Mouse (Mus musculus): ENCODE results near the gene Bbs5. TPM values are rescaled to one million over a fixed set of nuclear protein-coding genes. Genes with fewer than 3 reads are reported as not detected.
"Not testable (repeated sequence)": the region's sequence is repeated elsewhere in the genome, so short reads cannot be mapped to it uniquely, and the experiment has no call there.

Gene Bbs5
- polyA plus RNA-seq, 1 experiment = 28.1 TPM

DNA sequence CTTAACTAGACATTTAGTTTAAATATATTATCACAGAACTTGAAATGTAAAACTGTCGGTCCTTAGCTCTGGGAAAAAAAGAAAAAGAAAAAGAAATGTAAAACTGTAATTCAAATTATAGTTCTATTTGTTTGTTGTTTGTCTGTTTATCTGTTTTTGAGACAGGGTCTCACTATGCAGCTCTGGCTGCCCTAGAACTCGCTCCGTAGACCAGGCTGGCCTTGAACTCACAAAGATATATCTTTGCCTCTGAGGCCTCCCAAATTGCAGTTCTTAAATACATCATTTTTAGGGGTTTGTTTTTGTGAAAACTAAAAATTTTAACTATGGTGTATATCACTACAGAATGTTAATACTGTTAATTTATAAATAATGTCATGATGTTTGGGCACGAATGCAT lies 20.7 kb downstream of the Bbs5 start:
- H3K4me3 ChIP-seq (ENCODE audit: insufficient read depth, low read length) = no peak overlapping the region
- no peak for TF ChIP-seq POLR2A (IDR thresholded peaks at IDR 0.05; ENCODE audit: extremely low read depth, insufficient read depth, low read length)
- no peaks in the 10 kb centered on the region; the same call in 1 of the 2 replicates for H3K4me1 ChIP-seq (ENCODE audit: control insufficient read depth, insufficient read depth, low read length)
- H3K27ac ChIP-seq (ENCODE audit: insufficient read depth, low read length) = no peak overlapping the region

DNA sequence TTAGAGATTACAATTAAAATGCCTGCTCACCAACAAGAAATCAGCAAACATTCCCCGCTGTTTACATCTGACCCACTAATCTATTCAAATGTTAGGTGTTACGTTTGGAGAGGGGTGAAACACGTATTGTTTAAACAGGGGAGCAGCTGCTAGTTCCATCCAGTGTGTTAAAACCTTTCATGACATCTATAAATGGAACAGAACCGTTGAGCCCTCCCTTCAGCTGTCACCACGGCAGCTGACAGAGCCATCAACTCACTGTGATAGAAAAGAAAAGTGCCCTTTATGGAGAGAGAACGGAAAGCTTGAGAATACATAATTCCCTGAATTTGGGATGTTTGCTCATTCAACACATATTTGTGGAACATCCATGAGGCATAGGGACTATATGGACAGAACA lies 21.4 kb downstream of the Bbs5 start:
- Histone ChIP-seq H3K4me3 (ENCODE audit: insufficient read depth, low read length) (no peak overlapping the region), H3K27ac (ENCODE audit: insufficient read depth, low read length) (no peak overlapping the region), H3K4me1 (ENCODE audit: control insufficient read depth, insufficient read depth, low read length) (no peaks in the 10 kb centered on the region; the same call in 1 of the 2 replicates)
- no peak for TF ChIP-seq CTCF (IDR thresholded peaks at IDR 0.05; ENCODE audit: extremely low read depth, insufficient read depth, low read length)
- no peak for TF ChIP-seq POLR2A (IDR thresholded peaks at IDR 0.05; ENCODE audit: extremely low read depth, insufficient read depth, low read length)

DNA sequence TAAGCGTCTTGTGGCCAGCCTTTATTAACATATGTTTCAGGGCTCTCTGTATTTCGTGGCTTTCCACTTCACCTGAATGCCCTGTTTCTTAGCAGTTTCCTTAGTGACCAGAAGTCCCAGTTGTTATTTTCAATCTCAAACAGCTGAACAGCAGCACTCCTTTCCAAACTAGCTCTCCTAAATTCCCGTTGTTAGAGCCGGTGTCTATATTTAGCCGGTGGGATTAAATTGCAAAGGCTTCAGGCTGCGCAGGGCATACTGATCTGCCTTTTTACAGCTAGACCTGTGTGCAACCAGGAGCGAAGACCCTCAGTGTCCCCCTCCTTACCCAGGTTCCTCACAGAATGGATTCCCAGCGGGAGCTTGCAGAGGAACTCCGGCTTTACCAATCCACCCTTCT lies 22.9 kb downstream of the Bbs5 start, which contains the start of gene Klhl41:
Klhl41 (plus strand) TSS at position 268 of the 400 bp plus-strand sequence.
- Histone ChIP-seq H3K27ac (ENCODE audit: insufficient read depth, low read length) (no peak within 1 kb of the TSS), H3K4me3 (ENCODE audit: insufficient read depth, low read length) (no peak within 1 kb of the TSS), H3K4me1 (ENCODE audit: control insufficient read depth, insufficient read depth, low read length) (no peaks in the 10 kb centered on the region; the same call in 1 of the 2 replicates)
- TF ChIP-seq CTCF (IDR thresholded peaks at IDR 0.05; ENCODE audit: extremely low read depth, insufficient read depth, low read length) (no peak), POLR2A (IDR thresholded peaks at IDR 0.05; ENCODE audit: extremely low read depth, insufficient read depth, low read length) (no peak)

DNA sequence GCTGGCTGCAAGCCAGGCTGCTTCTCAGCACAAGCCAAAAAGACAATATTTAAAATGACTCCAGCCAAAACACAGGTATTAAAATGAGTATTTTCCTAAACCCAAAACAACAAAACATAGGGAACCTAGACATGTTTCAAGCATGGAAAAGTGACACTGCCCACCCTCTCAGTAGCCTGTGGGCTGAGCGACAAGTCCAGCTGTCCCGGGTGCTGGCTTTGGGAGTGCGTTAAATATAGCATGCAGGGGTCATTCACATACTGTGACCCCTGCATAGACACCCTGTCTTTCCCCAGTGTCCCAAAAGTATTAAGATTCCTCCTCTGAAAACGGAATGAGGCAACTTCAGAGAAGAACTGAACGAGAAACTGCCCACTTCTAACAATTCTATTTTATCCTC lies 26.8 kb downstream of the Bbs5 start:
- TF ChIP-seq CTCF (IDR thresholded peaks at IDR 0.05; ENCODE audit: extremely low read depth, insufficient read depth, low read length) (no peak), POLR2A (IDR thresholded peaks at IDR 0.05; ENCODE audit: extremely low read depth, insufficient read depth, low read length) (no peak)
- no peak overlapping the region for H3K27ac ChIP-seq (ENCODE audit: insufficient read depth, low read length)
- no peaks in the 10 kb centered on the region; the same call in 1 of the 2 replicates for H3K4me1 ChIP-seq (ENCODE audit: control insufficient read depth, insufficient read depth, low read length)
- H3K4me3 ChIP-seq (ENCODE audit: insufficient read depth, low read length) = no peak overlapping the region

DNA sequence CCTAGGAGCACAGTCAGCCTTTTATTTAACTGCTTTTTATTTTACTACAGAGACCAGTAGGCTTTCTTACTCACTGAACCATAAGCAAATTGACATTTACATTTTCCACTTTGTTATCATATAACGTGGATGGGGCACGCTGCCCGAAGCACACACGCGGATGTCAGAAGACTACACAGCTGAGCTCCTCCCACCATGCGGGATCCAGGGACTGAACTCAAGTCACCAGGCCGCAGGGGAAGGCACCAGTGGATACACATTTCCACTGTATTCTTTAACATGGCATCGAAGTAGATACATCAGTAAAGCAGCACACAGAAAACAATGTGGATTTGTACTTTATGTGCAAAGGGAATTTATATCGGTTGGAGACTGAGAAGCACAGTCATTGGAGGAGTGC lies 28.3 kb downstream of the Bbs5 start:
- no peak overlapping the region for H3K27ac ChIP-seq (ENCODE audit: insufficient read depth, low read length)
- H3K4me1 ChIP-seq (ENCODE audit: control insufficient read depth, insufficient read depth, low read length) = no peaks in the 10 kb centered on the region
- H3K4me3 ChIP-seq (ENCODE audit: insufficient read depth, low read length) = no peak overlapping the region
- TF ChIP-seq POLR2A (IDR thresholded peaks at IDR 0.05; ENCODE audit: extremely low read depth, insufficient read depth, low read length) (no peak), CTCF (IDR thresholded peaks at IDR 0.05; ENCODE audit: extremely low read depth, insufficient read depth, low read length) (no peak)

DNA sequence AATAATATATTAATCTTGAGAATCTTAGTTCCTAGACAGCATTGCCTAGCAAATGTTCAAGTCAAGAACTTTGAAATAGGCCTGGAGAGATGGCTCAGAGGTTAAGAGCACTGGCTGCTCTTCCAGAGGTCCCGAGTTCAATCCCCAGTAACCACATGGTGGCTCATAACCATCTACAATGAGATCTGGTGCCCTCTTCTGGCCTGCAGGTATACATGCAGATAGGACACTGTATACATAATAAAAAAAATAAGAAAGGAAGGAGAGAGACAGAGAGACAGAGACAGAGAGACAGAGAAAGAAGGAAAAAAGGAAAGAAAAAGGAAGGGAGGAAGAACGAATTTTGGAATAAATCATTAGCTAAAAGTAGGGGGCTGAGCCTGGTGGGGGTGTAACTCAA lies 29.7 kb downstream of the Bbs5 start:
- TF ChIP-seq POLR2A (IDR thresholded peaks at IDR 0.05; ENCODE audit: extremely low read depth, insufficient read depth, low read length) = no peak
- TF ChIP-seq CTCF (IDR thresholded peaks at IDR 0.05; ENCODE audit: extremely low read depth, insufficient read depth, low read length) = 0 out of 2 replicates have a peak, but pooled peaks have one; percentile 9
- H3K27ac ChIP-seq (ENCODE audit: insufficient read depth, low read length) = no peak overlapping the region
- no peak overlapping the region for H3K4me3 ChIP-seq (ENCODE audit: insufficient read depth, low read length)
- no peaks in the 10 kb centered on the region for H3K4me1 ChIP-seq (ENCODE audit: control insufficient read depth, insufficient read depth, low read length)

DNA sequence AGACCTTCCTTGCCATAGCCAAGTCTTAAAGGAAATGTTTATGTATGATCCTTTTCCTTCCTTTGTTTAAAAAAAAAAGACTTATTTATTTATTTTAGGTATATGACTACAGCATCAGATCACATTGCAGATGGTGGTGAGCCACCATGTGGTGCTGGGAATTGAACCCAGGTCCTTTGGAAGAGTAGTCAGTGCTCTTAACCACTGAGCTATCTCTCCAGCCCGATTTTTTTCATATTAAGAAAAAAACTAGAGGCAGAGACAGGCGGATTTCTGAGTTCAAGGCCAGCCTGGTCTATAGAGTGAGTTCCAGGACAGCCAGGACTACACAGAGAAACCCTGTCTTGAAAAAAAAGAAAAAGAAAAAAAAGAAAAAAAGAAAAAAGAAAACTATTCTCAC lies 30.2 kb downstream of the Bbs5 start:
- not testable (repeated sequence) for H3K27ac ChIP-seq (ENCODE audit: insufficient read depth, low read length); H3K4me1 ChIP-seq (ENCODE audit: control insufficient read depth, insufficient read depth, low read length); H3K4me3 ChIP-seq (ENCODE audit: insufficient read depth, low read length)

DNA sequence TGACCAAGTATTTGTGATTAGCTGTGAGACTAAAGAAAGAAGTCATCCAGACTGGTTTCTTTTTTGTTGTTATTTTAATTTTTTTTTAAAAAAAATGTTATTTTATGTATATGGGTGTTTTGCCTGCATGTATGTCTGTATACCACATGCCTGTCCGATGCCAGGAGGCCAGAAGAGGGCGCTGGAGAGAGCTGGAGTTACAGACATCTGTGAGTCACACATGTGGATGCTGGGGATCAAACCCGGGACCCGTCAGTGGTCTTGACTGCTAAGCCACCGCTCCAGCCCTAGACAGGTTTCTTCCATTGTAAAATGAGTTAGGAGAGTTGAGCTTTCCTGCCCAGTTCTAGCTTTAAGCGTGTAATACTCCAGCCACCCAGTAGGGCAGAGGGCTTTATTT lies 33.0 kb downstream of the Bbs5 start:
- H3K27ac ChIP-seq (ENCODE audit: insufficient read depth, low read length) = no peak overlapping the region

DNA sequence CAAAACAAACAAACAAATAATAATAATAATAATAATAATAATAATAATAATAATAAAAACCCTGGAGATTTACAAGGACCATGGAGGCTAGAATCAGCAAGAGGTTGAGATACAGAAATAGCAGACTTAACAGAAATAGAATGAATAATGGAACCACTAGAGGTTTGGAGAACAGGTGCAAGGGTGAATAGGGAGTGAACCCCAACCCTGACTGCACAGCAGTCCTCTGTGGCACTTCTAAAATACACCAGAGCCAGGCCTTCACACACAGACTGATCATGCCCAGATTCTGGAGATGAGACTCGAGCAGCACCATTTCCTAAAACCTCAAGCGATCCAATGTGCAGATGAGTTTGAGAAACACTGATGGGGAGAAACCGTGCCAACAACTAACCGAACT lies 35.0 kb downstream of the Bbs5 start:
- Histone ChIP-seq H3K4me1 (ENCODE audit: control insufficient read depth, insufficient read depth, low read length) (peaks cover 1% of the 10 kb centered on the region; the same call in 1 of the 2 replicates), H3K4me3 (ENCODE audit: insufficient read depth, low read length) (no peak overlapping the region), H3K27ac (ENCODE audit: insufficient read depth, low read length) (no peak overlapping the region)
- TF ChIP-seq CTCF (IDR thresholded peaks at IDR 0.05; ENCODE audit: extremely low read depth, insufficient read depth, low read length) (no peak), POLR2A (IDR thresholded peaks at IDR 0.05; ENCODE audit: extremely low read depth, insufficient read depth, low read length) (no peak)

More for the DNA sequence above, 33.0 kb downstream of the Bbs5 start:
- peaks cover 1% of the 10 kb centered on the region; the same call in 1 of the 2 replicates for H3K4me1 ChIP-seq (ENCODE audit: control insufficient read depth, insufficient read depth, low read length)
- H3K4me3 ChIP-seq (ENCODE audit: insufficient read depth, low read length) = no peak overlapping the region
- TF ChIP-seq POLR2A (IDR thresholded peaks at IDR 0.05; ENCODE audit: extremely low read depth, insufficient read depth, low read length) (no peak), CTCF (IDR thresholded peaks at IDR 0.05; ENCODE audit: extremely low read depth, insufficient read depth, low read length) (no peak)

DNA sequence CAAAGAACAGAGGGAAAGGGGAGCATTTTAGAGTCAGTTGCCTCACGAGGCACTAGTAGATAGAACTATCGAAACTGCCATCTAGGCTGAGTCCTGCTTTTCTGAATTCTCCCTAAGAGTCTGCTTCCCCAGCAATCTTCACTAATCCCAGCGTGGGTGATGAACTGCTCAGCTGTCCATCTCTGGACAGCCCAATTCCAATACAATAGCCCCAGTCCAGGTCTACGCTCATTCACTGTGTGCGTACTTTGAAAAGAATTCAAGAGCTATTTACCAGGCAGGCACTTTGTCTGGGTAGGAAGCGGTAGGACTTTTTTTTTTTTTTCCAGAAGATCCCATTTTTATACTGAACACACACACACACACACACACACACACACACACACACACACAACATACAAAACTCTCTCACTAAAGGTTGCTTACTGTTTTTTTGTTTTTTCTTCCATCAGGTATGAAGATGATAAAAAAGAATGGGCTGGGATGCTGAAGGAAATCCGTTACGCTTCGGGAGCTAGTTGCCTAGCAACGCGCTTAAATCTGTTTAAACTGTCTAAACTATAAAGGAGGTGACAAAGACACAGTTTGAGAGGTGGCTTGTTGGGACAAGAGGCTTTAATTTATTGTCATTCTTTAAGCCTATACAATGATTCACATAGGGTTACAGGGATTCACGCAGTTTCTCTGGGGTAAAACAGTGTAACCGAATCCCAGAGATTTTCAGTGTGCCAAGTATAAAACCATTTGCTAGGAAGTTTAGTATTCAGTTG lies 36.2 kb downstream of the Bbs5 start:
- Histone ChIP-seq H3K4me3 (ENCODE audit: insufficient read depth, low read length) (no peak overlapping the region), H3K4me1 (ENCODE audit: control insufficient read depth, insufficient read depth, low read length) (peaks cover 1% of the 10 kb centered on the region; the same call in 1 of the 2 replicates), H3K27ac (ENCODE audit: insufficient read depth, low read length) (no peak overlapping the region)
- TF ChIP-seq CTCF (IDR thresholded peaks at IDR 0.05; ENCODE audit: extremely low read depth, insufficient read depth, low read length) = no peak
- TF ChIP-seq POLR2A (IDR thresholded peaks at IDR 0.05; ENCODE audit: extremely low read depth, insufficient read depth, low read length) = no peak
